Mouse (Mus musculus): ENCODE measurements around the gene Tspyl1. TPM values are rescaled to one million over a fixed set of nuclear protein-coding genes. Genes with fewer than 3 reads are reported as not detected.

Gene Tspyl1
- total and polyA plus RNA-seq, 3 experiments = 10.8 to 16.3 TPM; not detected in 1

DNA sequence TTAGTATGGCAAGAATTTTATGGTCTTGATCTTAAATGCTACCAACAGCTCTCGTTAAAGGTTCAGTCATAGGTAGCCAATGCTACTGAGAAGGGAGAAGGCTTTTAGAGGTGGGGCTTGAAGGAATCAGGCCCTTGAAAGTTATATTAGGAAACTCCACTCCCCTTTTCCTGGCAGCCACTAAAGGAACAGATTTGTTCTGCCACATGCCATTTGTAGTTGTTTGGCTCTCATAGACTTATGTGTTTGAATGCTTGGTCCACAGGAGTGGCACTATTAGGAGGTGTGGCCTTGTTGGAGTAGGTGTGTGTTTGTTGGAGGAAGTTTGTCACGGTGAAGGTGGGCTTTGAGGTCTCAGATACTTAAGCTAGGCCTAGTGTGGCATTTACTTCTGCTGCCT lies 38.8 kb downstream of the Tspyl1 start:
- DNase-seq (ENCODE audit: low read depth, low spot score) = no peak
- Histone ChIP-seq H3K27ac (ENCODE audit: control insufficient read depth, low read depth, low read length) (no peak overlapping the region), H3K36me3 (ENCODE audit: control insufficient read depth in 1 of 2, insufficient read depth in 2 of 2, low read length in 2 of 2) (no peaks in the 10 kb centered on the region), H3K9ac (ENCODE audit: control insufficient read depth, low read depth, low read length, poor library complexity, severe bottlenecking) (no peak overlapping the region), H3K9me3 (replicated peaks; ENCODE audit: insufficient read depth, low read length) (no peaks in the 10 kb centered on the region), H3K4me3 (ENCODE audit: control insufficient read depth in 1 of 2, insufficient read depth in 1 of 2, low read depth in 2 of 2, low read length in 2 of 2) (no peak overlapping the region), H3K79me2 (ENCODE audit: control insufficient read depth, insufficient read depth, low read length, poor library complexity) (no peaks in the 10 kb centered on the region), H3K4me1 (ENCODE audit: control insufficient read depth in 1 of 2, insufficient read depth in 2 of 2, low read length in 2 of 2) (no peaks in the 10 kb centered on the region), H3K27me3 (ENCODE audit: control insufficient read depth in 1 of 2, insufficient read depth in 2 of 2, low read length in 2 of 2) (no peaks in the 10 kb centered on the region)
- TF ChIP-seq SIN3A (IDR thresholded peaks at IDR 0.05; ENCODE audit: low read length) = no peak
- TF ChIP-seq CHD2 (IDR thresholded peaks at IDR 0.05; ENCODE audit: low read length) = no peak
- no peak for TF ChIP-seq POLR2A (IDR thresholded peaks at IDR 0.05; ENCODE audit: control insufficient read depth in 1 of 2, insufficient read depth in 1 of 2, low read depth in 1 of 2, low read length in 2 of 2, poor library complexity in 1 of 2)
- TF ChIP-seq MAZ (IDR thresholded peaks at IDR 0.05; ENCODE audit: low read depth, low read length) = no peak
- TF ChIP-seq BHLHE40 (IDR thresholded peaks at IDR 0.05; ENCODE audit: borderline replicate concordance, low read depth, low read length) = no peak
- no peak for TF ChIP-seq GATA1 (IDR thresholded peaks at IDR 0.05; ENCODE audit: low read depth, low read length)
- TF ChIP-seq ZC3H11A (IDR thresholded peaks at IDR 0.05; ENCODE audit: low read depth, low read length) = no peak
- no peak for TF ChIP-seq ZMIZ1 (IDR thresholded peaks at IDR 0.05; ENCODE audit: low read depth, low read length)
- no peak for TF ChIP-seq NRF1 (IDR thresholded peaks at IDR 0.05; ENCODE audit: insufficient read depth, low read depth, low read length, poor library complexity, severe bottlenecking)
- no peak for TF ChIP-seq ZNF384 (IDR thresholded peaks at IDR 0.05; ENCODE audit: low read depth, low read length)
- TF ChIP-seq TAL1 (IDR thresholded peaks at IDR 0.05; ENCODE audit: low read length) = no peak
- no peak for TF ChIP-seq USF1 (IDR thresholded peaks at IDR 0.05; ENCODE audit: low read depth, low read length)

DNA sequence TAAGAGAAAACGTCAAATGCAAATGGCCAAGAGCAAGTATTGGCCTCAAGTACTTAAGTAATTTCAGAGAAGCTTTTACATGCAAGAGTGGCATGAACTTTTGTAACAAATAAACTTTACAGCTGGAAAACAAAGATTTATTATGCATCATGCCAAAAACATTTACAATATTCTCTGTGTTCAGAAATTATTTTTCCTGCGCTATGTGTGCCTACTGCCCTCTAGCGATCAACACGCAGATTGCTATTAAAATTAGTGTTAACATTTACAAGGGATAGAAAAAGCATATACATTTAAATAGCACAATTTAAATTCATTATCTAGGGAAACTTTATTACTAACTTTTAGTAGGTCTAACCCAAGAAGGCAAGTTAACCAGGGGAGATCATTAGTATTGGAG lies 44.7 kb downstream of the Tspyl1 start:
- DNase-seq (ENCODE audit: low read depth, low spot score) = peak; percentile 56
- no peaks in the 10 kb centered on the region for H3K4me1 ChIP-seq (ENCODE audit: control insufficient read depth in 1 of 2, insufficient read depth in 2 of 2, low read length in 2 of 2)
- no peak overlapping the region for H3K9ac ChIP-seq (ENCODE audit: control insufficient read depth, low read depth, low read length, poor library complexity, severe bottlenecking)
- no peak overlapping the region for H3K4me3 ChIP-seq (ENCODE audit: control insufficient read depth in 1 of 2, insufficient read depth in 1 of 2, low read depth in 2 of 2, low read length in 2 of 2)
- no peaks in the 10 kb centered on the region for H3K79me2 ChIP-seq (ENCODE audit: control insufficient read depth, insufficient read depth, low read length, poor library complexity)
- no peaks in the 10 kb centered on the region for H3K27me3 ChIP-seq (ENCODE audit: control insufficient read depth in 1 of 2, insufficient read depth in 2 of 2, low read length in 2 of 2)
- no peak overlapping the region for H3K27ac ChIP-seq (ENCODE audit: control insufficient read depth, low read depth, low read length)
- no peaks in the 10 kb centered on the region for H3K9me3 ChIP-seq (replicated peaks; ENCODE audit: insufficient read depth, low read length)
- TF ChIP-seq SMC3 (IDR thresholded peaks at IDR 0.05; ENCODE audit: low read depth, low read length) = peak; percentile 73
- no peak for TF ChIP-seq ZMIZ1 (IDR thresholded peaks at IDR 0.05; ENCODE audit: low read depth, low read length)
- TF ChIP-seq GABPA (IDR thresholded peaks at IDR 0.05; ENCODE audit: low read depth, low read length) = no peak
- TF ChIP-seq RAD21 (IDR thresholded peaks at IDR 0.05; ENCODE audit: low read depth, low read length) = peak; percentile 90
- TF ChIP-seq CTCF (IDR thresholded peaks at IDR 0.05 in 2 of 3, conservative IDR thresholded peaks at IDR 0.05 in 1 of 3; ENCODE audit: control insufficient read depth in 1 of 3, insufficient read depth in 1 of 3, low read depth in 2 of 3, low read length in 3 of 3, poor library complexity in 1 of 3, severe bottlenecking in 1 of 3) = peak; percentile 11 to 89 (median 69); a peak in 5 of 6 replicates
- TF ChIP-seq ZC3H11A (IDR thresholded peaks at IDR 0.05; ENCODE audit: low read depth, low read length) = peak; percentile 64
- no peaks in the 10 kb centered on the region for H3K36me3 ChIP-seq (ENCODE audit: control insufficient read depth in 1 of 2, insufficient read depth in 2 of 2, low read length in 2 of 2)

DNA sequence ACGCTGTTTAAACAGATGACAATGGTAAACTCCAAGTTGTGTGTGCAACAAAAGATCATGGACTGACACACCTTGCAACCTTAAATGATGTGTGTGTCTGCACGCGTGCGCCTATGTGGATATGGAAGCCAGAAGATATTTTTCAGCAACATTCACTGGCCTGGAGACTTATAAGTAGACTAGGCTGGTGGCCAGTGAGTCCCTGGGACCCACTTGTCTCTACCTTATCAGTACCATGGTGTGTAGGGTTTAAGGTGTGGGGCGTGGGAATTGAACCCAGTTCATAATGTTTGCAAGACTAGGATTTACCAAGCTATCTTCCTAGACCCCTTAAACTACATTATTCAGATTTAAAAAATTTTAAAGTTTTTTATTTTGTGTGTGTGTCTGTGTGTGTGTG lies 45.2 kb downstream of the Tspyl1 start:
- Histone ChIP-seq H3K27ac (ENCODE audit: control insufficient read depth, low read depth, low read length) (no peak overlapping the region), H3K4me1 (ENCODE audit: control insufficient read depth in 1 of 2, insufficient read depth in 2 of 2, low read length in 2 of 2) (no peaks in the 10 kb centered on the region), H3K36me3 (ENCODE audit: control insufficient read depth in 1 of 2, insufficient read depth in 2 of 2, low read length in 2 of 2) (no peaks in the 10 kb centered on the region), H3K79me2 (ENCODE audit: control insufficient read depth, insufficient read depth, low read length, poor library complexity) (no peaks in the 10 kb centered on the region), H3K4me3 (ENCODE audit: control insufficient read depth in 1 of 2, insufficient read depth in 1 of 2, low read depth in 2 of 2, low read length in 2 of 2) (no peak overlapping the region), H3K9me3 (replicated peaks; ENCODE audit: insufficient read depth, low read length) (no peaks in the 10 kb centered on the region), H3K27me3 (ENCODE audit: control insufficient read depth in 1 of 2, insufficient read depth in 2 of 2, low read length in 2 of 2) (no peaks in the 10 kb centered on the region), H3K9ac (ENCODE audit: control insufficient read depth, low read depth, low read length, poor library complexity, severe bottlenecking) (no peak overlapping the region)
- DNase-seq (ENCODE audit: low read depth, low spot score) = no peak
- no peak for TF ChIP-seq USF2 (IDR thresholded peaks at IDR 0.05; ENCODE audit: borderline replicate concordance in 1 of 2, insufficient read depth in 1 of 2, low read depth in 1 of 2, low read length in 2 of 2)
- TF ChIP-seq BHLHE40 (IDR thresholded peaks at IDR 0.05; ENCODE audit: borderline replicate concordance, low read depth, low read length) = no peak
- no peak for TF ChIP-seq RCOR1 (IDR thresholded peaks at IDR 0.05; ENCODE audit: low read depth, low read length)
- TF ChIP-seq CHD1 (IDR thresholded peaks at IDR 0.05; ENCODE audit: low read depth, low read length) = no peak
- no peak for TF ChIP-seq MAZ (IDR thresholded peaks at IDR 0.05; ENCODE audit: low read depth, low read length)
- TF ChIP-seq POLR2A (IDR thresholded peaks at IDR 0.05; ENCODE audit: control insufficient read depth in 1 of 2, insufficient read depth in 1 of 2, low read depth in 1 of 2, low read length in 2 of 2, poor library complexity in 1 of 2) = no peak
- no peak for TF ChIP-seq HCFC1 (IDR thresholded peaks at IDR 0.05; ENCODE audit: low read depth, low read length)
- no peak for TF ChIP-seq KAT2A (conservative IDR thresholded peaks at IDR 0.05; ENCODE audit: low read depth, low read length)
- no peak for TF ChIP-seq CTCF (IDR thresholded peaks at IDR 0.05 in 2 of 3, conservative IDR thresholded peaks at IDR 0.05 in 1 of 3; ENCODE audit: control insufficient read depth in 1 of 3, insufficient read depth in 1 of 3, low read depth in 2 of 3, low read length in 3 of 3, poor library complexity in 1 of 3, severe bottlenecking in 1 of 3)
- TF ChIP-seq POLR2AphosphoS2 (IDR thresholded peaks at IDR 0.05; ENCODE audit: low read length) = no peak
- no peak for TF ChIP-seq GATA1 (IDR thresholded peaks at IDR 0.05; ENCODE audit: low read depth, low read length)
- TF ChIP-seq TAL1 (IDR thresholded peaks at IDR 0.05; ENCODE audit: low read length) = no peak
- TF ChIP-seq ELF1 (IDR thresholded peaks at IDR 0.05; ENCODE audit: low read depth, low read length) = no peak

Data from MEL (cell line).